Mouse (Mus musculus) C2C12 (cell line): ENCODE measurements around the gene Fam173a.
"Not testable (repeated sequence)": the region's sequence is repeated elsewhere in the genome, so short reads cannot be mapped to it uniquely, and the experiment has no call there.

Source experiments
- CTCF ChIP-seq: IDR thresholded peaks from one replicate; pipeline ENCODE4 v1.5.1; 2011; ENCODE audit not compliant: control insufficient read depth, insufficient read depth, insufficient read length
- MYOG ChIP-seq: IDR thresholded peaks from one replicate; pipeline ENCODE4 v1.6.1; 2011; ENCODE audit not compliant: control insufficient read depth, insufficient read length; ENCODE audit errors: extremely low read depth

DNA sequence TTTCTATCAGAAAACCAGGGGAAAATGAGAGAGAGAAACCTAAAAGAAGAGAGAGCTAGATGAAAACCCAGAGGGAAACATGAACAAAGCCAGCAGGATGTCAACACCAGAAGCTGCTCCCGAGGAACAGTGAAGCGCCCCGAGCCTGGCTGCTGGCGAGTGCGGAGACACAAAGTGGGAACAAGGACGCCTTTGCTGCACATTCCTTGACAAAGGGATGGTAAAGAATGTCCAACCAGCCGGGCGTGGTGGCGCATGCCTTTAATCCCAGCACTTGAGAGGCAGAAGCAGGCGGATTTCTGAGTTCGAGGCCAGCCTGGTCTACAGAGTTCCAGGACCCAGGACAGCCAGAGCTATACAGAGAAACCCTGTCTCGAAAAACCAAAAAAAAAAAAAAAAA, 51.2 kb downstream of the Fam173a start:
- not testable (repeated sequence) for TF ChIP-seq MYOG, CTCF
